Mouse (Mus musculus) limb, embryonic 11.5 days (tissue): ENCODE data around the gene Cyth1. TPM values are rescaled to one million over a fixed set of nuclear protein-coding genes. Genes with fewer than 3 reads are reported as not detected.

ENCODE experiments used
- ATAC-seq: fragments of 200-750 bp; cut with Nextera tagmentation; 2 replicates; pipeline ENCODE4 v1.8.0; 2017; ENCODE audit warnings: low read depth; ENCODE audit not compliant: insufficient number of reproducible peaks, low FRiP score, low TSS enrichment
- DNase-seq: peaks from one replicate; pipeline ENCODE4 v3.0.0-alpha.2; 2015; ENCODE audit warnings: low spot score
- H3K27ac ChIP-seq: fragments of 300-500 bp; sonication (generic); replicated peaks from 2 replicates; pipeline ENCODE4 v1.5.1; 2014; ENCODE audit warnings: low read depth, mild to moderate bottlenecking, low read length
- H3K27me3 ChIP-seq: fragments of 300-500 bp; sonication (generic); 2 replicates; pipeline ENCODE4 v1.6.1; 2014; ENCODE audit warnings: mild to moderate bottlenecking, low read length, mixed read lengths; ENCODE audit not compliant: control insufficient read depth, insufficient read depth
- H3K36me3 ChIP-seq: fragments of 300-500 bp; sonication (generic); 2 replicates; pipeline ENCODE4 v1.6.1; 2014; ENCODE audit warnings: mild to moderate bottlenecking, low read length, moderate library complexity, mixed read lengths; ENCODE audit not compliant: control insufficient read depth, insufficient read depth
- H3K4me1 ChIP-seq: fragments of 300-500 bp; sonication (generic); 2 replicates; pipeline ENCODE4 v1.6.1; 2014; ENCODE audit warnings: low read length, mixed read lengths; ENCODE audit not compliant: control insufficient read depth, insufficient read depth
- H3K4me2 ChIP-seq: fragments of 300-500 bp; sonication (generic); 2 replicates; pipeline ENCODE4 v1.6.1; 2014; ENCODE audit warnings: low read depth, mild to moderate bottlenecking, moderate library complexity; ENCODE audit not compliant: severe bottlenecking
- H3K4me3 ChIP-seq: fragments of 300-500 bp; sonication (generic); 2 replicates; pipeline ENCODE4 v1.5.1; 2014; ENCODE audit warnings: low read depth, low read length
- H3K9ac ChIP-seq: fragments of 300-500 bp; sonication (generic); 2 replicates; pipeline ENCODE4 v1.6.1; 2014; ENCODE audit warnings: mild to moderate bottlenecking, low read length
- H3K9me3 ChIP-seq: fragments of 300-500 bp; sonication (generic); 2 replicates; pipeline ENCODE4 v1.6.1; 2016; ENCODE audit warnings: low read length; ENCODE audit not compliant: control insufficient read depth
- WGBS: fragments of 180-500 bp; shearing (Covaris S2); extraction: QIAGEN DNeasy Blood & Tissue Kit; methylation state at CpG from one replicate; pipeline ENCODE4 v1.1.7; 2014; 5-methylcytosine and 5-hydroxymethylcytosine counted together
- polyA plus RNA-seq: library from polyadenylated mRNA; unstranded; fragments of >200 nt; fragmentation: Nextera tagmentation; extraction: Ambion mirVana; gene quantifications from 2 replicates; pipeline ENCODE4 v1.2.1, GENCODE M21; 2014

Gene Cyth1
- polyA plus RNA-seq, 1 experiment from 2014 or later: 16.2 TPM

- H3K27ac ChIP-seq: 0 out of 2 replicates have a peak overlapping the region, but pooled peaks have one; percentile 26
- H3K4me3 ChIP-seq: peak overlapping the region; percentile 24
- H3K4me1 ChIP-seq: peaks cover 55% of the 10 kb centered on the region
- peak overlapping the region; percentile 59 for H3K4me2 ChIP-seq
- H3K27me3 ChIP-seq: no peaks in the 10 kb centered on the region
- ATAC-seq: peak; percentile 49; the same call in 1 of the 2 replicates
- H3K9ac ChIP-seq: peak overlapping the region; percentile 63
- peak; percentile 63 for DNase-seq
- WGBS: 4% methylated on average over 19 of the region's 19 CpGs
- no peaks in the 10 kb centered on the region for H3K36me3 ChIP-seq
- H3K9me3 ChIP-seq: no peaks in the 10 kb centered on the region
These were observed 45.8 kb downstream of the Cyth1 start for GRCm38 (mm10) chr11:118202410-118203233.

GRCm38 (mm10) chr11:118201833-118202409, 46.5 kb downstream of the Cyth1 start:
- no peaks in the 10 kb centered on the region for H3K36me3 ChIP-seq
- peak overlapping the region; percentile 59 for H3K4me2 ChIP-seq
- peak overlapping the region; percentile 24 for H3K4me3 ChIP-seq
- no peak for DNase-seq
- H3K9ac ChIP-seq: peak overlapping the region; percentile 63
- H3K27me3 ChIP-seq: no peaks in the 10 kb centered on the region
- H3K9me3 ChIP-seq: no peaks in the 10 kb centered on the region
- H3K27ac ChIP-seq: no peak overlapping the region
- H3K4me1 ChIP-seq: peaks cover 58% of the 10 kb centered on the region
- ATAC-seq: no peak
- 15% methylated on average over 9 of the region's 9 CpGs for WGBS

GRCm38 (mm10) chr11:118200834-118201830, 47.3 kb downstream of the Cyth1 start:
- Histone ChIP-seq H3K9me3 (no peaks in the 10 kb centered on the region), H3K4me1 (peaks cover 62% of the 10 kb centered on the region), H3K27ac (0 out of 2 replicates have a peak overlapping the region, but pooled peaks have one; percentile 30), H3K36me3 (no peaks in the 10 kb centered on the region), H3K27me3 (no peaks in the 10 kb centered on the region), H3K4me2 (peak overlapping the region; percentile 59; the same call in 1 of the 2 replicates), H3K9ac (no peak overlapping the region; the same call in 1 of the 2 replicates), H3K4me3 (no peak overlapping the region)
- 15% methylated on average over 11 of the region's 11 CpGs for WGBS
- DNase-seq (peak; percentile 47), ATAC-seq (peak; percentile 45; the same call in 1 of the 2 replicates)

GRCm38 (mm10) chr11:118198296-118198600, 50.1 kb downstream of the Cyth1 start:
- H3K4me3 ChIP-seq: no peak overlapping the region
- 48% methylated on average over 2 of the region's 2 CpGs for WGBS
- peaks cover 60% of the 10 kb centered on the region for H3K4me1 ChIP-seq
- no peaks in the 10 kb centered on the region for H3K27me3 ChIP-seq
- 0 out of 2 replicates have a peak overlapping the region, but pooled peaks have one; percentile 27 for H3K9ac ChIP-seq
- DNase-seq: no peak
- H3K9me3 ChIP-seq: no peaks in the 10 kb centered on the region
- H3K4me2 ChIP-seq: peak overlapping the region; percentile 22
- peak; percentile 22; the same call in 1 of the 2 replicates for ATAC-seq
- no peaks in the 10 kb centered on the region for H3K36me3 ChIP-seq
- H3K27ac ChIP-seq: peak overlapping the region; percentile 71

GRCm38 (mm10) chr11:118197508-118198295, 50.7 kb downstream of the Cyth1 start:
- Histone ChIP-seq H3K9me3 (no peaks in the 10 kb centered on the region), H3K27ac (peak overlapping the region; percentile 71), H3K4me3 (no peak overlapping the region), H3K9ac (0 out of 2 replicates have a peak overlapping the region, but pooled peaks have one; percentile 27), H3K36me3 (0 out of 2 replicates have a peak, but pooled peaks cover 2% of the 10 kb centered on the region), H3K4me2 (peak overlapping the region; percentile 22), H3K4me1 (peaks cover 55% of the 10 kb centered on the region), H3K27me3 (no peaks in the 10 kb centered on the region)
- 40% methylated on average over 13 of the region's 13 CpGs for whole genome bisulfite sequencing
- ATAC-seq (peak; percentile 42; the same call in 1 of the 2 replicates), DNase-seq (peak; percentile 70)

- no peaks in the 10 kb centered on the region for H3K9me3 ChIP-seq
- peaks cover 47% of the 10 kb centered on the region for H3K4me1 ChIP-seq
- H3K27me3 ChIP-seq: no peaks in the 10 kb centered on the region
- H3K9ac ChIP-seq: no peak overlapping the region
- ATAC-seq: no peak
- no peak overlapping the region for H3K27ac ChIP-seq
- H3K36me3 ChIP-seq: 0 out of 2 replicates have a peak, but pooled peaks cover 2% of the 10 kb centered on the region
- no peak overlapping the region for H3K4me3 ChIP-seq
- no peak for DNase-seq
- no peak overlapping the region for H3K4me2 ChIP-seq
- WGBS: 84% methylated on average over 10 of the region's 10 CpGs
These were observed 51.5 kb downstream of the Cyth1 start for GRCm38 (mm10) chr11:118196824-118197388.

GRCm38 (mm10) chr11:118193390-118194147, 54.8 kb downstream of the Cyth1 start:
- H3K4me2 ChIP-seq: no peak overlapping the region
- 81% methylated on average over 14 of the region's 14 CpGs for WGBS
- peaks cover 17% of the 10 kb centered on the region for H3K4me1 ChIP-seq
- H3K4me3 ChIP-seq: no peak overlapping the region
- no peak overlapping the region for H3K9ac ChIP-seq
- no peaks in the 10 kb centered on the region for H3K27me3 ChIP-seq
- ATAC-seq: no peak
- H3K9me3 ChIP-seq: no peaks in the 10 kb centered on the region
- no peak for DNase-seq
- H3K36me3 ChIP-seq: 0 out of 2 replicates have a peak, but pooled peaks cover 2% of the 10 kb centered on the region
- H3K27ac ChIP-seq: no peak overlapping the region
